Mouse (Mus musculus) embryonic facial prominence, embryonic 13.5 days (tissue): ENCODE measurements around the gene Tmem139. TPM values are rescaled to one million over a fixed set of nuclear protein-coding genes. Genes with fewer than 3 reads are reported as not detected.

ENCODE experiments used
- ATAC-seq: fragments of 200-750 bp; cut with Nextera tagmentation; 2 replicates; pipeline ENCODE4 v1.8.0; 2017; ENCODE audit warnings: low read depth; ENCODE audit not compliant: insufficient number of reproducible peaks, insufficient read depth, low FRiP score, low TSS enrichment
- H3K27ac ChIP-seq: fragments of 300-500 bp; sonication (generic); 2 replicates; pipeline ENCODE4 v1.5.1; 2015; ENCODE audit warnings: moderate library complexity, mild to moderate bottlenecking, inconsistent platforms
- H3K27me3 ChIP-seq: fragments of 300-500 bp; sonication (generic); 2 replicates; pipeline ENCODE4 v1.6.1; 2015; ENCODE audit warnings: mild to moderate bottlenecking, inconsistent platforms
- H3K36me3 ChIP-seq: fragments of 300-500 bp; sonication (generic); 2 replicates; pipeline ENCODE4 v1.6.1; 2015; ENCODE audit warnings: mild to moderate bottlenecking, inconsistent platforms
- H3K4me1 ChIP-seq: fragments of 300-500 bp; sonication (generic); 2 replicates; pipeline ENCODE4 v1.6.1; 2015; ENCODE audit warnings: inconsistent platforms
- H3K4me2 ChIP-seq: fragments of 300-500 bp; sonication (generic); 2 replicates; pipeline ENCODE4 v1.6.1; 2015; ENCODE audit warnings: moderate library complexity, mild to moderate bottlenecking, inconsistent platforms
- H3K4me3 ChIP-seq: fragments of 300-500 bp; sonication (generic); 2 replicates; pipeline ENCODE4 v1.5.1; 2015; ENCODE audit warnings: mild to moderate bottlenecking, inconsistent platforms
- H3K9ac ChIP-seq: fragments of 300-500 bp; sonication (generic); 2 replicates; pipeline ENCODE4 v1.6.1; 2015; ENCODE audit warnings: mild to moderate bottlenecking, inconsistent platforms
- H3K9me3 ChIP-seq: fragments of 300-500 bp; sonication (generic); 2 replicates; pipeline ENCODE4 v1.6.1; 2016; ENCODE audit warnings: inconsistent platforms
- WGBS: fragments of 180-500 bp; shearing (Covaris S2); methylation state at CpG from one replicate; pipeline ENCODE4 v1.1.7; 2015; ENCODE audit warnings: mixed read lengths; 5-methylcytosine and 5-hydroxymethylcytosine counted together
- polyA plus RNA-seq: library from polyadenylated mRNA; unstranded; fragments of >200 nt; fragmentation: Nextera tagmentation; extraction: Ambion mirVana; gene quantifications from 2 replicates; pipeline ENCODE4 v1.2.1, GENCODE M21; 2015

Tmem139 gene
- 0.96 and 1.7 TPM in 2 replicates for polyA plus RNA-seq

DNA sequence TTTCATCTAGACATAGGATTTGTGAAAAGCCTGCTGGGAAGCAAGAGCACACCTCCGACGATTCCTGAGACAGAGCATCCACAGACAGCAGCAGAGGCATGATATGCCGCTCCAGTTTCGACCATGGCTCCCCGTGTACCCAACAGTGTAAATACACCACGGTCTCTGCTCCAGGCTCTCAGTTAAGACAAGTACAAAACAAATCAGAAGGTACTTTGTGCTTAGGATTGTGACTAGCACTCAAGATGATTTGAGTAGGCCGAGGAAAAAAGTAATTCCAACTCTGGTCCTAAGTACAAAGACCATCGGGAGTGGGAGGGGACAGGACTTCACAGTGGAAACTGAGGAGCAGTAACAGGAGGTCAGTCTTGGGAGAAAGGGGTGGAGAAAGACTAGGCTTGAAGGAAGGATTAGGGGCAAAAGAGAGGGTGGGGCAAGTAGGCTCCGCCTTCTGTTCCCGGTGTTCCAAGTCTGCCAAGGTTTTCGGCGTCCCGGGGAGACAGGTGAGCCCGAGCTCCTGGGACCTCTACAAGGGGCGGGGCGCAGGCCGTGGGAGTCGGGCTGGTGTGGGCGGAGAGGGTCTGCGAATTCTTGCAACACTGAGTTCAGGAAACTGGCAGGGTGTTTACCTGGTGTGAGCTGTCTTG is at the start of gene Tmem139:
Tmem139 (plus strand) TSS at position 447 of the 647 bp plus-strand sequence.
- WGBS: 16% methylated on average over 20 of the region's 20 CpGs
- Histone ChIP-seq H3K9me3 (no peaks in the 10 kb centered on the region), H3K27ac (no peak within 1 kb of the TSS), H3K9ac (peak within 1 kb of the TSS; percentile 46), H3K4me2 (peak within 1 kb of the TSS; percentile 49), H3K4me3 (peak within 1 kb of the TSS; percentile 24; the same call in 1 of the 2 replicates), H3K36me3 (no peaks in the 10 kb centered on the region), H3K4me1 (peaks cover 6% of the 10 kb centered on the region; the same call in 1 of the 2 replicates), H3K27me3 (no peaks in the 10 kb centered on the region)
- ATAC-seq: no peak

GRCm38 (mm10) chr6:42215028-42215427 is 46.7 kb upstream of the Tmem139 start, which contains the start of gene Tas2r144:
Gene Tas2r144 (plus strand): TSS chr6:42215328.
- H3K27ac ChIP-seq: no peak within 1 kb of the TSS
- no peaks in the 10 kb centered on the region for H3K9me3 ChIP-seq
- H3K27me3 ChIP-seq: no peaks in the 10 kb centered on the region
- no peaks in the 10 kb centered on the region for H3K36me3 ChIP-seq
- H3K4me2 ChIP-seq: no peak within 1 kb of the TSS
- H3K4me3 ChIP-seq: no peak within 1 kb of the TSS
- no peaks in the 10 kb centered on the region for H3K4me1 ChIP-seq
- no peak within 1 kb of the TSS for H3K9ac ChIP-seq
- ATAC-seq: no peak
- WGBS: 82% methylated on average over 2 of the region's 2 CpGs

DNA sequence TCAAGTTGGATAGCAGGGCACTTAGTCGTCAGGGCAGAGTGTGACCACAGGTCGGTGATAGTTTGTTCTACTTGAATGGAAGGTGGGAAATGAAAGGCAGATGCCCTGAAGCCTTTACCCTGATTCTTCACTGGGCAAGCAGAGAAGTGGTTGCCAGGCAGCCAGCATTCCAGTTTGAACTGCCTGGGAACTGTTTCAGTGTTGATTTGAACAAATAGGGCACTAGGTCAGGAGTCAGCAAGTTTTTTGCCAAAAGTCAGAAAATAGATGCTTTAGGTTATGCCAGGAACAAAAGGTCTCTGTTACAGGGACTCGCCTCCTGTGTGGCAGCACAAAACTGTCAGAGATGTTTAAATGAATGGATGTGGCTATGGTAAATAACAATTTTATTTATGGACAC is 39.5 kb upstream of the Tmem139 start:
- no peaks in the 10 kb centered on the region for H3K36me3 ChIP-seq
- 36% methylated on average over 3 of the region's 3 CpGs for WGBS

GRCm38 (mm10) chr6:42225046-42225445 is 36.7 kb upstream of the Tmem139 start:
- Histone ChIP-seq H3K27me3 (no peaks in the 10 kb centered on the region), H3K36me3 (no peaks in the 10 kb centered on the region), H3K4me2 (no peak overlapping the region), H3K4me3 (no peak overlapping the region), H3K9ac (no peak overlapping the region), H3K9me3 (no peaks in the 10 kb centered on the region), H3K27ac (no peak overlapping the region), H3K4me1 (no peaks in the 10 kb centered on the region)
- 77% methylated on average over 4 of the region's 4 CpGs for WGBS
- no peak for ATAC-seq

More for the DNA sequence above, 39.5 kb upstream of the Tmem139 start:
- no peaks in the 10 kb centered on the region for H3K27me3 ChIP-seq
- no peak overlapping the region for H3K4me2 ChIP-seq
- ATAC-seq: no peak
- no peaks in the 10 kb centered on the region for H3K9me3 ChIP-seq
- no peak overlapping the region for H3K9ac ChIP-seq
- H3K4me3 ChIP-seq: no peak overlapping the region
- H3K4me1 ChIP-seq: no peaks in the 10 kb centered on the region
- H3K27ac ChIP-seq: no peak overlapping the region

DNA sequence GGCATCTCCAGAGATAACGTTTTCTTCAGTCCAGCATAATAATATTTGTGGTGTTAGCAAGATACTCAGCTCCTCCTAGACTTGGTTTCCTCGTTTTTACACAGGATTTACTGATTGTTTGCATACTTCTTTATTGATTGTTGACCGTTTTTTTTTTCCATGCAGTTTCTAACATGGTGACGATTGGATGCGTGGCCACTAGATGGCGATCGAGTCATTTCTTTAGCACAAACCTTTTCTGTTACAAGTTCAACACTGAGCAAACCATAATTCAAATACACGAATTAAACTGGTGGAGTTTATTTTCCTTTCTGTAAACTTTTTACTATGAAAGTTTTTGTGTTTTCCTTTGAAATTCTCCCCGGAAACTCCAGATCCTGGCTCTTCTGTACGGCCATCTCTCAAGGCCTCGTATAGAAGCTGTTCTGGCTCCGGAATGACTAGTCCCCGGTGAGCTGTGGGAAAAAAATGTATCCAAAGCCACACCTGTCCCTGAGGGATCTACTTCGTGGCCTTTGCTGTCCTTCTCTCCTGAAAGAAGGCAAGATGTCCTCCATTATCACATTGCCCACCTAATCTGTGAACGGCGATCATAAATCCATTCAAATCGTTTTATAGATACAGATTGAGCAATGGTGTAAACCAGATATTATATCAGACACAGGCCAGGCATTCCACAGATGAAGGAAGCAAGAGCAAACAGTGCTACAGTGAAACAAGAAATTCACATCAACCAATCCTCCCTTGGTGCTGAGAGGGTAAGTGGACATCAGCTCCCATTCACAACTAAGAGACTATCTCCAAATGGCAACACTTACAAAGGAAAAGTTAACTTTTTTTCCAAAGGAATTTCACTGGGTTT is 34.3 kb upstream of the Tmem139 start:
- peak overlapping the region; percentile 22; the same call in 1 of the 2 replicates for H3K9ac ChIP-seq
- WGBS: 30% methylated on average over 17 of the region's 17 CpGs
- no peak overlapping the region for H3K27ac ChIP-seq
- no peaks in the 10 kb centered on the region for H3K9me3 ChIP-seq
- H3K36me3 ChIP-seq: no peaks in the 10 kb centered on the region
- no peak overlapping the region for H3K4me3 ChIP-seq
- H3K4me2 ChIP-seq: no peak overlapping the region; the same call in 1 of the 2 replicates
- H3K4me1 ChIP-seq: no peaks in the 10 kb centered on the region
- no peak for ATAC-seq
- no peaks in the 10 kb centered on the region for H3K27me3 ChIP-seq

DNA sequence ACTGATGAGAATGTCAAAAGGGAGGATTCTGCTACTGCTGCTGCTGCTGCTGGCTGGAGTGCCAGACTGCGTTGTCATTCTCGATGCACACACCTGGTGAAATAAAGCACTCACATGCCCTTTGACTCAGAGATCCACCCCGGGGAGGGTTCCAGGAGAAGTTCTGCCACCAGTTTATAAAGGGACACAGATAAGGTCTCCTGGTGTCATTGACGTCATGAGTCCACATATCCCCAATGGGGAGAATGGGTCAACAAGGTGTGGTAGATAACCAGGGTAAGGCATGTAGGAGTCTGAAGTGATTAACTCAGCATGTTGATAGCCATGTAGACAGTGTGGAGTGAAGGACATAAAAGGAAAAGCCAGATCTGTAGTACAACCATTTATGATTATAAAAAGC is 32.2 kb upstream of the Tmem139 start:
- H3K4me1 ChIP-seq: no peaks in the 10 kb centered on the region
- no peak for ATAC-seq
- WGBS: 73% methylated on average over 4 of the region's 4 CpGs
- 0 out of 2 replicates have a peak, but pooled peaks cover 2% of the 10 kb centered on the region for H3K27me3 ChIP-seq
- no peak overlapping the region for H3K27ac ChIP-seq
- no peak overlapping the region for H3K4me2 ChIP-seq
- no peaks in the 10 kb centered on the region for H3K36me3 ChIP-seq
- H3K9me3 ChIP-seq: no peaks in the 10 kb centered on the region
- no peak overlapping the region for H3K4me3 ChIP-seq
- H3K9ac ChIP-seq: no peak overlapping the region

- no peaks in the 10 kb centered on the region for H3K9me3 ChIP-seq
- no peak overlapping the region for H3K9ac ChIP-seq
- no peak overlapping the region for H3K4me2 ChIP-seq
- WGBS: 89% methylated on average over 3 of the region's 3 CpGs
- H3K36me3 ChIP-seq: no peaks in the 10 kb centered on the region
- no peaks in the 10 kb centered on the region for H3K4me1 ChIP-seq
- no peak overlapping the region for H3K4me3 ChIP-seq
- no peak overlapping the region for H3K27ac ChIP-seq
- no peak for ATAC-seq
- 0 out of 2 replicates have a peak, but pooled peaks cover 2% of the 10 kb centered on the region for H3K27me3 ChIP-seq
Observed at GRCm38 (mm10) chr6:42231191-42231590, 30.6 kb upstream of the Tmem139 start.

DNA sequence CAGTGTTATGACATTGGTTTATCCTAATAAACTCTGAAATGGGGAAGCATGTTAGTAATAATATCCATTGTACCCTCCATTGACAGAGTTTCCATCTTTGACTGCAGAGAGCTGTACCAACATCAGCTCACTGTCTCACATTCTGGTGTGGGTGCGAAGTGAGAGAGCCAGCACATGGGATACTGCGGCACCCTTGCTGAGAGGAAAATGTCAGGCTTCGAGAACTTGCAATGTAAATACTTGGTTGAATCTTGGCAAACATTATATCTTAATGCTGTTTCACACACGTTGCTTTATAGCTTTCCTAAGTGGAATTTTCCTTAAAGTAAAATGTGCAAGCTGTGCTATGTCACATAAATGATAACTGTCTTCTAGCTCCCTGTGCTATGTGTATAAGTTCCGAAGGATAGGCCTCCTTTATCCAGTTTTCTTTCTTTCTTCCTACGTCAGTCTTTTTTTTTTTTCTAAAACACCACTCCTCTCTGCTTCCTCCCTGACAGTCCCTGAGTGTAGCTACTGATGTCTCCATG is 24.4 kb upstream of the Tmem139 start:
- Histone ChIP-seq H3K27ac (no peak overlapping the region), H3K27me3 (0 out of 2 replicates have a peak, but pooled peaks cover 2% of the 10 kb centered on the region), H3K9me3 (no peaks in the 10 kb centered on the region), H3K36me3 (no peaks in the 10 kb centered on the region), H3K4me1 (no peaks in the 10 kb centered on the region), H3K4me2 (no peak overlapping the region), H3K9ac (no peak overlapping the region), H3K4me3 (no peak overlapping the region)
- no peak for ATAC-seq
- WGBS: 70% methylated on average over 6 of the region's 6 CpGs

DNA sequence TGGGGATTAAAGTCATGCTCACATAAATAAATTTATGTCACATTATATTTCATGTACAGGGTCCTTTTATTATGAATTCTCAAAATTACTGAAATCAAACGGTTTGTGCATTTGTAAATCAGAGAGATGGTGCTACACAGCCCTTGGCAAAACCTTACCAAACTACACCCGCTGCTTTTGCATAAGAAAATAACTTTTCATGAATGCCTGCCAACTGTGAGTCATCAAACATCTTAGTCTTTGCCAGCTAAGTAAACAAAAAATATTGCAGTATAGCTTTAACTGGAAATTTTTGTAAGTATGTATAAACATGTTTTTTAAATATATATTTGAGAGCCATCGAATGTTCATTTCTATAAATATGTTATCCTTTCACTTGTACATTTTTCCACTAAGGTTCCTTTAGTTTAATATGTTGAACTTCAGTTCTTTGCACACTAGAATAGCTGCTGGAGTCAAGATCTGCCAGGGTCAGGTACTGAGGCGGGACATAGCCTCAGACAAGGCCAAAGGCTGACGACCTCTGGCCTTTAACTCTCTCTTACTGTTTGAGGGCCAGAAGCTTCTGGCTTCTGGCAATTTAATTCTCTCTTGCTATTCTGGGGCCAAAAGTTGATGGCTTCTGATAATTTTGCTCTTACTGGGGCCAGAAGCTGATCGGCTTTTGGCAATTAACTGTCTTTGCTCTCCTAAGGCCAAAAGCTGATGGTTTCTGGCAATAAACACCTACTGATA is 20.3 kb upstream of the Tmem139 start:
- Histone ChIP-seq H3K9ac (no peak overlapping the region), H3K9me3 (no peaks in the 10 kb centered on the region), H3K27me3 (peaks cover 3% of the 10 kb centered on the region; the same call in 1 of the 2 replicates), H3K4me2 (no peak overlapping the region), H3K36me3 (no peaks in the 10 kb centered on the region), H3K27ac (no peak overlapping the region), H3K4me3 (no peak overlapping the region), H3K4me1 (peaks cover 5% of the 10 kb centered on the region; the same call in 1 of the 2 replicates)
- WGBS: 60% methylated on average over 6 of the region's 6 CpGs
- ATAC-seq: no peak

DNA sequence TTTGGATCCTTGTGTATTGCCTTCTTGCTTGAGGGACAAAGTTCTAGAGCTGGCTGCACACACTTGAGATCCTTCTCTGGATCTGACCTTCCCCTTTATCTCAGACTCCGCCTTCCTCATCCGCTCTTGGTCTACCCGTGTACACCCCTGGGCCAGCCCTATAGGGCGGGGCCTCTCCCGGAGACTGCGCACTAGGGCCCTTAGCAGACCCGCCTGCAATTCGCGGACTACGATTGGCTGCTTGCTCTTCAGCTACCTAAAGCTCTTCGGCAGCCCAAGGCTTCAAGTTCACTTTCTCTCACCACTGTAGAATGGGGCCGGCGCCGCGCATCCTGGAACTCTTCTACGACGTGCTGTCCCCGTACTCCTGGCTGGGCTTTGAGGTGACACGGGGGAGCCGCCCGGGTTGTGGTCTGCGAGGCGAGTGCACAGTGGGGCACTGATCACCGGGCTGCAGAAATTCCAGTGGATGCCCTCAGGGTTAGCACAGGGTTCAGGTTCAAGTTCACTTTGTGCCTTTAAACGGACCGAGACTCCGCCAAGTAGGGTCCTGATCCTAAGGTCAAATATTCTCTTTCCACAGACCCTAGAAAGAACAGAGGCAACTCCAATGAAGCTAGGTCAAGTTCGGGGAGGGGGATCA is 15.9 kb upstream of the Tmem139 start, which contains the start of gene Gstk1:
Gstk1 (plus strand) TSS at position 225 of the 643 bp plus-strand sequence.
- Histone ChIP-seq H3K9ac (peak within 1 kb of the TSS; percentile 71), H3K9me3 (no peaks in the 10 kb centered on the region), H3K4me1 (peaks cover 7% of the 10 kb centered on the region; the same call in 1 of the 2 replicates), H3K27ac (no peak within 1 kb of the TSS), H3K4me2 (peak within 1 kb of the TSS; percentile 82), H3K36me3 (no peaks in the 10 kb centered on the region), H3K4me3 (peak within 1 kb of the TSS; percentile 51), H3K27me3 (peaks cover 7% of the 10 kb centered on the region)
- 2% methylated on average over 28 of the region's 28 CpGs for WGBS
- peak; percentile 98 for ATAC-seq
